Mouse (Mus musculus) intestine, postnatal 0 days (tissue): Measurements from ENCODE around the gene Gripap1. TPM values are rescaled to one million over a fixed set of nuclear protein-coding genes. Genes with fewer than 3 reads are reported as not detected.

ENCODE experiments used
- ATAC-seq: fragments of 200-750 bp; cut with Nextera tagmentation; 2 replicates; pipeline ENCODE4 v1.8.0; 2017; ENCODE audit warnings: mild to moderate bottlenecking, moderate TSS enrichment, moderate library complexity
- H3K27ac ChIP-seq: fragments of 300-500 bp; sonication (generic); 2 replicates; pipeline ENCODE4 v1.5.1; 2014; ENCODE audit warnings: mild to moderate bottlenecking, low read depth, low read length, moderate library complexity
- H3K27me3 ChIP-seq: fragments of 300-500 bp; sonication (generic); replicated peaks from 2 replicates; pipeline ENCODE4 v1.6.1; 2014; ENCODE audit warnings: low read length, mixed read lengths; ENCODE audit not compliant: control insufficient read depth, insufficient read depth
- H3K36me3 ChIP-seq: fragments of 300-500 bp; sonication (generic); 2 replicates; pipeline ENCODE4 v1.6.1; 2014; ENCODE audit warnings: mild to moderate bottlenecking, moderate library complexity; ENCODE audit not compliant: control insufficient read depth, insufficient read depth
- H3K4me1 ChIP-seq: fragments of 300-500 bp; sonication (generic); replicated peaks from 2 replicates; pipeline ENCODE4 v1.6.1; 2014; ENCODE audit warnings: antibody characterized with exemption, low read length, mixed read lengths; ENCODE audit not compliant: control insufficient read depth, insufficient read depth
- H3K4me2 ChIP-seq: fragments of 300-500 bp; sonication (generic); replicated peaks from 2 replicates; pipeline ENCODE4 v1.6.1; 2014; ENCODE audit warnings: low read depth, mild to moderate bottlenecking, moderate library complexity
- H3K4me3 ChIP-seq: fragments of 300-500 bp; sonication (generic); 2 replicates; pipeline ENCODE4 v1.5.1; 2014; ENCODE audit warnings: low read depth, low read length
- H3K9ac ChIP-seq: fragments of 300-500 bp; sonication (generic); 2 replicates; pipeline ENCODE4 v1.6.1; 2014; ENCODE audit warnings: mild to moderate bottlenecking, low read depth, low read length
- H3K9me3 ChIP-seq: fragments of 300-500 bp; sonication (generic); 2 replicates; pipeline ENCODE4 v1.6.1; 2016; ENCODE audit warnings: mixed run types; ENCODE audit not compliant: control insufficient read depth
- CTCF ChIP-seq: sonication (generic); IDR thresholded peaks from 2 replicates; pipeline ENCODE4 v1.5.1; 2016; ENCODE audit warnings: low read depth, mild to moderate bottlenecking, control low read depth, antibody characterized with exemption, moderate library complexity
- WGBS: fragments of 180-500 bp; shearing (Covaris S2); extraction: QIAGEN DNeasy Blood & Tissue Kit; methylation state at CpG from one replicate; pipeline ENCODE4 v1.1.7; 2014; 5-methylcytosine and 5-hydroxymethylcytosine counted together
- polyA plus RNA-seq: library from polyadenylated mRNA; unstranded; fragments of >200 nt; fragmentation: Nextera tagmentation; extraction: Ambion mirVana; gene quantifications from 2 replicates; pipeline ENCODE4 v1.2.1, GENCODE M21; 2015

Gripap1 gene
- polyA plus RNA-seq, 1 experiment from 2014 or later = 17.6 TPM

- Histone ChIP-seq H3K36me3 (peaks cover 8% of the 10 kb centered on the region; the same call in 1 of the 2 replicates), H3K9me3 (no peaks in the 10 kb centered on the region), H3K9ac (no peak overlapping the region), H3K4me3 (peak overlapping the region; percentile 63; the same call in 1 of the 2 replicates), H3K27ac (no peak overlapping the region; the same call in 1 of the 2 replicates), H3K27me3 (no peaks in the 10 kb centered on the region), H3K4me2 (peak overlapping the region; percentile 69), H3K4me1 (no peaks in the 10 kb centered on the region)
- TF ChIP-seq CTCF = no peak
- 30% methylated on average over 8 of the region's 9 CpGs for WGBS
- no peak for ATAC-seq
These were observed 24.8 kb upstream of the Gripap1 start for GRCm38 (mm10) chrX:7764657-7765280.

GRCm38 (mm10) chrX:7765281-7765670, 24.3 kb upstream of the Gripap1 start:
- ATAC-seq = no peak
- 35% methylated on average over 11 of the region's 13 CpGs for WGBS
- no peak overlapping the region for H3K9ac ChIP-seq
- H3K4me1 ChIP-seq = no peaks in the 10 kb centered on the region
- H3K4me2 ChIP-seq = peak overlapping the region; percentile 69
- no peaks in the 10 kb centered on the region for H3K27me3 ChIP-seq
- peak overlapping the region; percentile 20; the same call in 1 of the 2 replicates for H3K4me3 ChIP-seq
- H3K27ac ChIP-seq = no peak overlapping the region; the same call in 1 of the 2 replicates
- H3K9me3 ChIP-seq = no peaks in the 10 kb centered on the region
- H3K36me3 ChIP-seq = peaks cover 13% of the 10 kb centered on the region; the same call in 1 of the 2 replicates
- no peak for TF ChIP-seq CTCF

GRCm38 (mm10) chrX:7765764-7766163, 23.8 kb upstream of the Gripap1 start:
- Histone ChIP-seq H3K36me3 (peaks cover 18% of the 10 kb centered on the region; the same call in 1 of the 2 replicates), H3K9ac (no peak overlapping the region), H3K9me3 (no peaks in the 10 kb centered on the region), H3K27me3 (no peaks in the 10 kb centered on the region), H3K4me3 (peak overlapping the region; percentile 20; the same call in 1 of the 2 replicates), H3K4me1 (no peaks in the 10 kb centered on the region), H3K27ac (no peak overlapping the region; the same call in 1 of the 2 replicates), H3K4me2 (peak overlapping the region; percentile 69)
- TF ChIP-seq CTCF = no peak
- WGBS = 16% methylated on average over 11 of the region's 11 CpGs
- peak; percentile 29; the same call in 1 of the 2 replicates for ATAC-seq

GRCm38 (mm10) chrX:7769302-7770017, 20.1 kb upstream of the Gripap1 start:
- H3K36me3 ChIP-seq = peaks cover 31% of the 10 kb centered on the region; the same call in 1 of the 2 replicates
- ATAC-seq = no peak
- no peak overlapping the region for H3K4me2 ChIP-seq
- no peak for TF ChIP-seq CTCF
- no peaks in the 10 kb centered on the region for H3K4me1 ChIP-seq
- 91% methylated on average over 7 of the region's 7 CpGs for WGBS
- no peak overlapping the region for H3K27ac ChIP-seq
- H3K27me3 ChIP-seq = no peaks in the 10 kb centered on the region
- H3K4me3 ChIP-seq = no peak overlapping the region
- no peaks in the 10 kb centered on the region for H3K9me3 ChIP-seq
- no peak overlapping the region for H3K9ac ChIP-seq

- 50% methylated on average over 2 of the region's 2 CpGs for WGBS
These were observed 16.8 kb upstream of the Gripap1 start for GRCm38 (mm10) chrX:7772766-7773165.

GRCm38 (mm10) chrX:7775501-7776205, 13.9 kb upstream of the Gripap1 start:
- Histone ChIP-seq H3K9me3 (no peaks in the 10 kb centered on the region), H3K4me1 (no peaks in the 10 kb centered on the region), H3K36me3 (peaks cover 15% of the 10 kb centered on the region; the same call in 1 of the 2 replicates), H3K4me3 (no peak overlapping the region), H3K27me3 (no peaks in the 10 kb centered on the region), H3K27ac (no peak overlapping the region), H3K4me2 (no peak overlapping the region), H3K9ac (no peak overlapping the region)
- ATAC-seq = no peak
- 74% methylated on average over 9 of the region's 9 CpGs for WGBS
- TF ChIP-seq CTCF = no peak

More at GRCm38 (mm10) chrX:7772766-7773165, 16.8 kb upstream of the Gripap1 start:
- H3K27ac ChIP-seq = no peak overlapping the region
- no peaks in the 10 kb centered on the region for H3K27me3 ChIP-seq
- H3K4me2 ChIP-seq = no peak overlapping the region
- TF ChIP-seq CTCF = peak; percentile 53
- no peak overlapping the region for H3K4me3 ChIP-seq
- no peaks in the 10 kb centered on the region for H3K9me3 ChIP-seq
- ATAC-seq = no peak
- peaks cover 24% of the 10 kb centered on the region; the same call in 1 of the 2 replicates for H3K36me3 ChIP-seq
- no peaks in the 10 kb centered on the region for H3K4me1 ChIP-seq
- H3K9ac ChIP-seq = no peak overlapping the region
